Mouse (Mus musculus): ENCODE measurements around the gene Fgfr2. TPM values are rescaled to one million over a fixed set of nuclear protein-coding genes. Genes with fewer than 3 reads are reported as not detected.

Gene Fgfr2
- polyA plus RNA-seq, 1 experiment from 2014 or later: 133 TPM

- no peak overlapping the region for H3K4me2 ChIP-seq (replicated peaks; ENCODE audit: low read depth, low read length)
- no peak overlapping the region for H3K27ac ChIP-seq (ENCODE audit: low read depth, low read length)
- H3K4me3 ChIP-seq (ENCODE audit: low read length): no peak overlapping the region
- H3K9me3 ChIP-seq (ENCODE audit: control insufficient read depth, low read length): no peaks in the 10 kb centered on the region
- no peaks in the 10 kb centered on the region for H3K36me3 ChIP-seq (ENCODE audit: control insufficient read depth, insufficient read depth, low read length)
- no peak overlapping the region for H3K9ac ChIP-seq (ENCODE audit: low read depth, low read length)
- H3K27me3 ChIP-seq (ENCODE audit: control insufficient read depth, insufficient read depth, low read length): no peaks in the 10 kb centered on the region
- H3K4me1 ChIP-seq (ENCODE audit: control insufficient read depth, insufficient read depth, low read length): no peaks in the 10 kb centered on the region
- ATAC-seq (ENCODE audit: low FRiP score, low TSS enrichment): no peak
- WGBS: 83% methylated on average over 15 of the region's 15 CpGs
Observed at GRCm38 (mm10) chr7:132145227-132145800, 977.8 kb downstream of the Fgfr2 start.

GRCm38 (mm10) chr7:132128687-132129086 is 994.5 kb downstream of the Fgfr2 start:
- Histone ChIP-seq H3K36me3 (ENCODE audit: control insufficient read depth, insufficient read depth, low read length) (no peaks in the 10 kb centered on the region), H3K9ac (ENCODE audit: low read depth, low read length) (no peak overlapping the region), H3K27me3 (ENCODE audit: control insufficient read depth, insufficient read depth, low read length) (no peaks in the 10 kb centered on the region), H3K27ac (ENCODE audit: low read depth, low read length) (no peak overlapping the region), H3K9me3 (ENCODE audit: control insufficient read depth, low read length) (peaks cover 2% of the 10 kb centered on the region; the same call in 1 of the 2 replicates), H3K4me1 (ENCODE audit: control insufficient read depth, insufficient read depth, low read length) (no peaks in the 10 kb centered on the region), H3K4me2 (replicated peaks; ENCODE audit: low read depth, low read length) (no peak overlapping the region), H3K4me3 (ENCODE audit: low read length) (no peak overlapping the region)
- ATAC-seq (ENCODE audit: low FRiP score, low TSS enrichment): no peak
- WGBS: 84% methylated on average over 6 of the region's 6 CpGs

- H3K36me3 ChIP-seq (ENCODE audit: control insufficient read depth, insufficient read depth, low read length): no peaks in the 10 kb centered on the region
- no peak overlapping the region for H3K4me3 ChIP-seq (ENCODE audit: low read length)
- H3K9me3 ChIP-seq (ENCODE audit: control insufficient read depth, low read length): no peaks in the 10 kb centered on the region
- H3K27me3 ChIP-seq (ENCODE audit: control insufficient read depth, insufficient read depth, low read length): no peaks in the 10 kb centered on the region
- ATAC-seq (ENCODE audit: low FRiP score, low TSS enrichment): no peak
- H3K9ac ChIP-seq (ENCODE audit: low read depth, low read length): no peak overlapping the region
- 82% methylated on average over 7 of the region's 7 CpGs for WGBS
- no peaks in the 10 kb centered on the region for H3K4me1 ChIP-seq (ENCODE audit: control insufficient read depth, insufficient read depth, low read length)
- H3K4me2 ChIP-seq (replicated peaks; ENCODE audit: low read depth, low read length): no peak overlapping the region
- H3K27ac ChIP-seq (ENCODE audit: low read depth, low read length): no peak overlapping the region
Observed at GRCm38 (mm10) chr7:132124948-132125347, 998.2 kb downstream of the Fgfr2 start.

GRCm38 (mm10) chr7:132123211-132123610 is 999.9 kb downstream of the Fgfr2 start:
- WGBS: 75% methylated on average over 7 of the region's 7 CpGs
- no peak for ATAC-seq (ENCODE audit: low FRiP score, low TSS enrichment)
- H3K4me1 ChIP-seq (ENCODE audit: control insufficient read depth, insufficient read depth, low read length): no peaks in the 10 kb centered on the region
- H3K27me3 ChIP-seq (ENCODE audit: control insufficient read depth, insufficient read depth, low read length): no peaks in the 10 kb centered on the region
- H3K9me3 ChIP-seq (ENCODE audit: control insufficient read depth, low read length): no peaks in the 10 kb centered on the region
- H3K4me3 ChIP-seq (ENCODE audit: low read length): no peak overlapping the region
- no peak overlapping the region for H3K9ac ChIP-seq (ENCODE audit: low read depth, low read length)
- H3K4me2 ChIP-seq (replicated peaks; ENCODE audit: low read depth, low read length): no peak overlapping the region
- H3K27ac ChIP-seq (ENCODE audit: low read depth, low read length): no peak overlapping the region
- H3K36me3 ChIP-seq (ENCODE audit: control insufficient read depth, insufficient read depth, low read length): no peaks in the 10 kb centered on the region

- H3K4me3 ChIP-seq (ENCODE audit: low read length): no peak overlapping the region
- H3K27ac ChIP-seq (ENCODE audit: low read depth, low read length): no peak overlapping the region
- H3K9me3 ChIP-seq (ENCODE audit: control insufficient read depth, low read length): no peaks in the 10 kb centered on the region
- H3K9ac ChIP-seq (ENCODE audit: low read depth, low read length): no peak overlapping the region
- no peak overlapping the region for H3K4me2 ChIP-seq (replicated peaks; ENCODE audit: low read depth, low read length)
- no peaks in the 10 kb centered on the region for H3K4me1 ChIP-seq (ENCODE audit: control insufficient read depth, insufficient read depth, low read length)
- WGBS: 87% methylated on average over 4 of the region's 4 CpGs
- no peaks in the 10 kb centered on the region for H3K36me3 ChIP-seq (ENCODE audit: control insufficient read depth, insufficient read depth, low read length)
- ATAC-seq (ENCODE audit: low FRiP score, low TSS enrichment): no peak
- H3K27me3 ChIP-seq (ENCODE audit: control insufficient read depth, insufficient read depth, low read length): no peaks in the 10 kb centered on the region
Observed at GRCm38 (mm10) chr7:132119817-132120216, 1003.3 kb downstream of the Fgfr2 start.

GRCm38 (mm10) chr7:132111770-132112169 is 1011.4 kb downstream of the Fgfr2 start:
- ATAC-seq (ENCODE audit: low FRiP score, low TSS enrichment): no peak
- H3K9me3 ChIP-seq (ENCODE audit: control insufficient read depth, low read length): no peaks in the 10 kb centered on the region
- H3K9ac ChIP-seq (ENCODE audit: low read depth, low read length): no peak overlapping the region
- H3K4me1 ChIP-seq (ENCODE audit: control insufficient read depth, insufficient read depth, low read length): no peaks in the 10 kb centered on the region
- 56% methylated on average over 5 of the region's 5 CpGs for WGBS
- no peaks in the 10 kb centered on the region for H3K36me3 ChIP-seq (ENCODE audit: control insufficient read depth, insufficient read depth, low read length)
- H3K4me2 ChIP-seq (replicated peaks; ENCODE audit: low read depth, low read length): no peak overlapping the region
- H3K27ac ChIP-seq (ENCODE audit: low read depth, low read length): no peak overlapping the region
- no peak overlapping the region for H3K4me3 ChIP-seq (ENCODE audit: low read length)
- no peaks in the 10 kb centered on the region for H3K27me3 ChIP-seq (ENCODE audit: control insufficient read depth, insufficient read depth, low read length)

- Histone ChIP-seq H3K9ac (ENCODE audit: low read depth, low read length) (no peak overlapping the region), H3K27ac (ENCODE audit: low read depth, low read length) (no peak overlapping the region), H3K36me3 (ENCODE audit: control insufficient read depth, insufficient read depth, low read length) (no peaks in the 10 kb centered on the region), H3K4me2 (replicated peaks; ENCODE audit: low read depth, low read length) (no peak overlapping the region), H3K27me3 (ENCODE audit: control insufficient read depth, insufficient read depth, low read length) (no peaks in the 10 kb centered on the region), H3K4me1 (ENCODE audit: control insufficient read depth, insufficient read depth, low read length) (no peaks in the 10 kb centered on the region), H3K9me3 (ENCODE audit: control insufficient read depth, low read length) (no peaks in the 10 kb centered on the region), H3K4me3 (ENCODE audit: low read length) (no peak overlapping the region)
- WGBS: 54% methylated on average over 3 of the region's 3 CpGs
- ATAC-seq (ENCODE audit: low FRiP score, low TSS enrichment): no peak
Observed at GRCm38 (mm10) chr7:132110308-132110707, 1012.8 kb downstream of the Fgfr2 start.

- Histone ChIP-seq H3K4me2 (replicated peaks; ENCODE audit: low read depth, low read length) (no peak overlapping the region), H3K9me3 (ENCODE audit: control insufficient read depth, low read length) (no peaks in the 10 kb centered on the region), H3K27me3 (ENCODE audit: control insufficient read depth, insufficient read depth, low read length) (no peaks in the 10 kb centered on the region), H3K4me3 (ENCODE audit: low read length) (no peak overlapping the region), H3K27ac (ENCODE audit: low read depth, low read length) (no peak overlapping the region), H3K4me1 (ENCODE audit: control insufficient read depth, insufficient read depth, low read length) (no peaks in the 10 kb centered on the region), H3K9ac (ENCODE audit: low read depth, low read length) (no peak overlapping the region), H3K36me3 (ENCODE audit: control insufficient read depth, insufficient read depth, low read length) (no peaks in the 10 kb centered on the region)
- no peak for ATAC-seq (ENCODE audit: low FRiP score, low TSS enrichment)
- WGBS: 83% methylated on average over 4 of the region's 4 CpGs
Observed at GRCm38 (mm10) chr7:132106891-132107290, 1016.3 kb downstream of the Fgfr2 start.

- no peak for ATAC-seq (ENCODE audit: low FRiP score, low TSS enrichment)
- H3K27ac ChIP-seq (ENCODE audit: low read depth, low read length): no peak overlapping the region
- no peak overlapping the region for H3K4me2 ChIP-seq (replicated peaks; ENCODE audit: low read depth, low read length)
- no peaks in the 10 kb centered on the region for H3K9me3 ChIP-seq (ENCODE audit: control insufficient read depth, low read length)
- H3K36me3 ChIP-seq (ENCODE audit: control insufficient read depth, insufficient read depth, low read length): no peaks in the 10 kb centered on the region
- H3K27me3 ChIP-seq (ENCODE audit: control insufficient read depth, insufficient read depth, low read length): no peaks in the 10 kb centered on the region
- no peak overlapping the region for H3K4me3 ChIP-seq (ENCODE audit: low read length)
- WGBS: 76% methylated on average over 4 of the region's 4 CpGs
- no peaks in the 10 kb centered on the region for H3K4me1 ChIP-seq (ENCODE audit: control insufficient read depth, insufficient read depth, low read length)
- no peak overlapping the region for H3K9ac ChIP-seq (ENCODE audit: low read depth, low read length)
Observed at GRCm38 (mm10) chr7:132105326-132105725, 1017.8 kb downstream of the Fgfr2 start.

Data from kidney, embryonic 14.5 days (tissue).